Mouse (Mus musculus): ENCODE data around the gene Dgat2. TPM values are rescaled to one million over a fixed set of nuclear protein-coding genes. Genes with fewer than 3 reads are reported as not detected.

The Dgat2 gene
- polyA plus RNA-seq, 1 experiment from 2014 or later: 21.4 TPM

GRCm38 (mm10) chr7:99158904-99159303 lies 23.6 kb downstream of the Dgat2 start:
- 61% methylated on average over 5 of the region's 5 CpGs for WGBS
- no peaks in the 10 kb centered on the region for H3K27me3 ChIP-seq (replicated peaks)

GRCm38 (mm10) chr7:99158011-99158410 lies 24.5 kb downstream of the Dgat2 start:
- Histone ChIP-seq H3K27me3 (replicated peaks) (no peaks in the 10 kb centered on the region), H3K36me3 (replicated peaks) (no peaks in the 10 kb centered on the region), H3K27ac (no peak overlapping the region), H3K4me3 (no peak overlapping the region), H3K9ac (no peak overlapping the region), H3K4me2 (no peak overlapping the region), H3K9me3 (no peaks in the 10 kb centered on the region), H3K4me1 (0 out of 2 replicates have a peak, but pooled peaks cover 6% of the 10 kb centered on the region)
- ATAC-seq (replicated peaks): no peak
- WGBS: 87% methylated on average over 8 of the region's 8 CpGs

More at GRCm38 (mm10) chr7:99158904-99159303, 23.6 kb downstream of the Dgat2 start:
- Histone ChIP-seq H3K9ac (no peak overlapping the region), H3K27ac (no peak overlapping the region), H3K4me2 (no peak overlapping the region), H3K4me1 (0 out of 2 replicates have a peak, but pooled peaks cover 6% of the 10 kb centered on the region), H3K9me3 (no peaks in the 10 kb centered on the region), H3K4me3 (no peak overlapping the region), H3K36me3 (replicated peaks) (no peaks in the 10 kb centered on the region)
- no peak for ATAC-seq (replicated peaks)

GRCm38 (mm10) chr7:99156737-99157136 lies 25.8 kb downstream of the Dgat2 start:
- H3K4me3 ChIP-seq: no peak overlapping the region
- H3K4me1 ChIP-seq: 0 out of 2 replicates have a peak, but pooled peaks cover 6% of the 10 kb centered on the region
- no peak overlapping the region for H3K27ac ChIP-seq
- WGBS: 87% methylated on average over 10 of the region's 10 CpGs
- no peaks in the 10 kb centered on the region for H3K9me3 ChIP-seq
- no peak overlapping the region for H3K4me2 ChIP-seq
- ATAC-seq (replicated peaks): no peak
- no peaks in the 10 kb centered on the region for H3K27me3 ChIP-seq (replicated peaks)
- no peak overlapping the region for H3K9ac ChIP-seq
- H3K36me3 ChIP-seq (replicated peaks): no peaks in the 10 kb centered on the region

GRCm38 (mm10) chr7:99155311-99156289 lies 26.9 kb downstream of the Dgat2 start:
- Histone ChIP-seq H3K4me2 (peak overlapping the region; percentile 37), H3K27ac (no peak overlapping the region), H3K27me3 (replicated peaks) (no peaks in the 10 kb centered on the region), H3K36me3 (replicated peaks) (no peaks in the 10 kb centered on the region), H3K4me3 (no peak overlapping the region), H3K9me3 (no peaks in the 10 kb centered on the region), H3K9ac (no peak overlapping the region), H3K4me1 (0 out of 2 replicates have a peak, but pooled peaks cover 6% of the 10 kb centered on the region)
- 22% methylated on average over 17 of the region's 17 CpGs for WGBS
- ATAC-seq (replicated peaks): no peak

- Histone ChIP-seq H3K27me3 (replicated peaks) (no peaks in the 10 kb centered on the region), H3K4me3 (no peak overlapping the region), H3K9me3 (no peaks in the 10 kb centered on the region), H3K27ac (no peak overlapping the region), H3K36me3 (replicated peaks) (no peaks in the 10 kb centered on the region), H3K4me2 (no peak overlapping the region), H3K9ac (no peak overlapping the region), H3K4me1 (0 out of 2 replicates have a peak, but pooled peaks cover 6% of the 10 kb centered on the region)
- 60% methylated on average over 8 of the region's 8 CpGs for whole genome bisulfite sequencing
- 0 out of 2 replicates have a peak, but pooled peaks have one; percentile 35 for ATAC-seq (replicated peaks)
Observed at GRCm38 (mm10) chr7:99154648-99155151, 27.8 kb downstream of the Dgat2 start.

- no peaks in the 10 kb centered on the region for H3K27me3 ChIP-seq (replicated peaks)
- no peaks in the 10 kb centered on the region for H3K9me3 ChIP-seq
- no peak overlapping the region for H3K9ac ChIP-seq
- no peak for ATAC-seq (replicated peaks)
- no peak overlapping the region for H3K27ac ChIP-seq
- H3K4me3 ChIP-seq: no peak overlapping the region
- 90% methylated on average over 11 of the region's 11 CpGs for WGBS
- no peaks in the 10 kb centered on the region for H3K36me3 ChIP-seq (replicated peaks)
- 0 out of 2 replicates have a peak, but pooled peaks cover 6% of the 10 kb centered on the region for H3K4me1 ChIP-seq
- no peak overlapping the region for H3K4me2 ChIP-seq
Observed at GRCm38 (mm10) chr7:99153686-99154202, 28.8 kb downstream of the Dgat2 start.

- no peaks in the 10 kb centered on the region for H3K27me3 ChIP-seq (replicated peaks)
- H3K9ac ChIP-seq: no peak overlapping the region
- H3K4me1 ChIP-seq: 0 out of 2 replicates have a peak, but pooled peaks cover 6% of the 10 kb centered on the region
- no peak for ATAC-seq (replicated peaks)
- no peak overlapping the region for H3K4me2 ChIP-seq
- H3K9me3 ChIP-seq: no peaks in the 10 kb centered on the region
- 86% methylated on average over 8 of the region's 8 CpGs for WGBS
- H3K36me3 ChIP-seq (replicated peaks): no peaks in the 10 kb centered on the region
- H3K27ac ChIP-seq: no peak overlapping the region
- H3K4me3 ChIP-seq: no peak overlapping the region
Observed at GRCm38 (mm10) chr7:99152756-99153155, 29.8 kb downstream of the Dgat2 start.

- Histone ChIP-seq H3K9ac (no peak overlapping the region), H3K36me3 (replicated peaks) (no peaks in the 10 kb centered on the region), H3K27ac (no peak overlapping the region), H3K4me1 (0 out of 2 replicates have a peak, but pooled peaks cover 6% of the 10 kb centered on the region), H3K4me3 (no peak overlapping the region), H3K4me2 (no peak overlapping the region), H3K9me3 (no peaks in the 10 kb centered on the region), H3K27me3 (replicated peaks) (no peaks in the 10 kb centered on the region)
- WGBS: 3% methylated on average over 7 of the region's 7 CpGs
- ATAC-seq (replicated peaks): peak; percentile 48; the same call in 1 of the 2 replicates
Observed at GRCm38 (mm10) chr7:99151342-99151741, 31.2 kb downstream of the Dgat2 start.

- Histone ChIP-seq H3K36me3 (replicated peaks) (no peaks in the 10 kb centered on the region), H3K4me3 (no peak overlapping the region), H3K9me3 (no peaks in the 10 kb centered on the region), H3K9ac (no peak overlapping the region), H3K4me2 (no peak overlapping the region), H3K27me3 (replicated peaks) (no peaks in the 10 kb centered on the region), H3K4me1 (no peaks in the 10 kb centered on the region), H3K27ac (no peak overlapping the region)
- WGBS: 50% methylated on average over 1 of the region's 1 CpGs
- ATAC-seq (replicated peaks): no peak
Observed at GRCm38 (mm10) chr7:99149017-99149416, 33.5 kb downstream of the Dgat2 start.

- H3K4me1 ChIP-seq: no peaks in the 10 kb centered on the region
- ATAC-seq (replicated peaks): no peak
- H3K9ac ChIP-seq: no peak overlapping the region
- no peak overlapping the region for H3K4me3 ChIP-seq
- H3K36me3 ChIP-seq (replicated peaks): no peaks in the 10 kb centered on the region
- H3K9me3 ChIP-seq: no peaks in the 10 kb centered on the region
- 86% methylated on average over 7 of the region's 7 CpGs for WGBS
- no peaks in the 10 kb centered on the region for H3K27me3 ChIP-seq (replicated peaks)
- no peak overlapping the region for H3K27ac ChIP-seq
- H3K4me2 ChIP-seq: no peak overlapping the region
Observed at GRCm38 (mm10) chr7:99147494-99147893, 35.0 kb downstream of the Dgat2 start.

GRCm38 (mm10) chr7:99146906-99147305 lies 35.6 kb downstream of the Dgat2 start:
- WGBS: 85% methylated on average over 7 of the region's 7 CpGs
- Histone ChIP-seq H3K4me2 (no peak overlapping the region), H3K27me3 (replicated peaks) (no peaks in the 10 kb centered on the region), H3K4me3 (no peak overlapping the region), H3K36me3 (replicated peaks) (no peaks in the 10 kb centered on the region), H3K9me3 (no peaks in the 10 kb centered on the region), H3K4me1 (peaks cover 4% of the 10 kb centered on the region), H3K27ac (no peak overlapping the region), H3K9ac (no peak overlapping the region)
- no peak for ATAC-seq (replicated peaks)

GRCm38 (mm10) chr7:99146011-99146410 lies 36.5 kb downstream of the Dgat2 start:
- H3K4me3 ChIP-seq: no peak overlapping the region
- H3K4me1 ChIP-seq: peaks cover 8% of the 10 kb centered on the region
- ATAC-seq (replicated peaks): no peak
- WGBS: 67% methylated on average over 7 of the region's 7 CpGs
- H3K27me3 ChIP-seq (replicated peaks): no peaks in the 10 kb centered on the region
- no peak overlapping the region for H3K4me2 ChIP-seq
- no peaks in the 10 kb centered on the region for H3K9me3 ChIP-seq
- H3K9ac ChIP-seq: no peak overlapping the region
- H3K27ac ChIP-seq: no peak overlapping the region
- no peaks in the 10 kb centered on the region for H3K36me3 ChIP-seq (replicated peaks)

Measured in midbrain, embryonic 15.5 days (tissue).